29 mouse cellular contexts compared by ENCODE assay signal in genomic region chr4:63687429-63687828, GRCm38 (mm10). TPM values are rescaled to one million over a fixed set of nuclear protein-coding genes. Genes with fewer than 3 reads are reported as not detected.
A peak's percentile ranks its signal among the peaks of the same experiment; 100 is the strongest.
DNase-seq lines count a peak whose midpoint lies in the region; ATAC-seq and TF ChIP-seq lines count a peak whose summit lies in the region.
"Had no signal": no experiment of that assay in that cellular context is flagged by ENCODE, and none has a peak within 500 bp of the region (broad histone marks: within the 10 kb centered on the region; RNA-seq: fewer than 3 reads in every experiment).

No protein-coding gene starts in this region.

- peaks cover 17% of the 10 kb centered on the region for H3K4me1 ChIP-seq in kidney, embryonic 15.5 days
- no peaks in the 10 kb centered on the region for H3K4me1 ChIP-seq in midbrain, embryonic 11.5 days (ENCODE audit: control insufficient read depth, insufficient read depth, low read length)
- no peaks in the 10 kb centered on the region for H3K4me1 ChIP-seq in midbrain, embryonic 15.5 days
- H3K4me1 ChIP-seq: forebrain, embryonic 10.5 days; heart, embryonic 13.5 days; liver, embryonic 13.5 days; midbrain, embryonic 10.5 days; neural tube, embryonic 15.5 days had no signal

- peak; percentile 70; the same call in 1 of the 2 replicates for ATAC-seq in kidney, embryonic 15.5 days (replicated peaks; ENCODE audit: low FRiP score)
- no peak for ATAC-seq in midbrain, embryonic 11.5 days (ENCODE audit: low FRiP score)
- ATAC-seq in midbrain, embryonic 15.5 days (replicated peaks), result no peak
- ATAC-seq: forebrain, embryonic 16.5 days had no signal

- H3K36me3 ChIP-seq in kidney, embryonic 15.5 days, result no peaks in the 10 kb centered on the region
- H3K36me3 ChIP-seq in midbrain, embryonic 11.5 days (ENCODE audit: control insufficient read depth, insufficient read depth, low read length), result no peaks in the 10 kb centered on the region
- no peaks in the 10 kb centered on the region for H3K36me3 ChIP-seq in midbrain, embryonic 15.5 days (replicated peaks)
- H3K36me3 ChIP-seq: forebrain, embryonic 10.5 days; heart, embryonic 13.5 days; liver, embryonic 13.5 days; midbrain, embryonic 10.5 days; neural tube, embryonic 15.5 days had no signal

- no peak overlapping the region for H3K9ac ChIP-seq in kidney, embryonic 15.5 days
- H3K9ac ChIP-seq in midbrain, embryonic 11.5 days (ENCODE audit: low read length), result no peak overlapping the region
- no peak overlapping the region for H3K9ac ChIP-seq in midbrain, embryonic 15.5 days
- H3K9ac ChIP-seq: heart, embryonic 13.5 days; liver, embryonic 13.5 days; neural tube, embryonic 15.5 days had no signal

- no peaks in the 10 kb centered on the region for H3K9me3 ChIP-seq in kidney, embryonic 15.5 days (replicated peaks)
- no peaks in the 10 kb centered on the region for H3K9me3 ChIP-seq in midbrain, embryonic 11.5 days (ENCODE audit: control insufficient read depth, low read length)
- H3K9me3 ChIP-seq in midbrain, embryonic 15.5 days, result no peaks in the 10 kb centered on the region
- H3K9me3 ChIP-seq: forebrain, embryonic 10.5 days; heart, embryonic 13.5 days; liver, embryonic 13.5 days; midbrain, embryonic 10.5 days; neural tube, embryonic 15.5 days had no signal

- DNase-seq in kidney, adult 9 months, result no peak
- peak; percentile 51 for DNase-seq in midbrain, embryonic 11.5 days (ENCODE audit: low spot score, missing footprints)
- peak; percentile 37 for DNase-seq in lung, postnatal 10 days
- DNase-seq in left cerebral cortex, adult 2 months (ENCODE audit: extremely low spot score in 1 of 2, low spot score in 2 of 2), result no peak
- DNase-seq in spleen, postnatal 14 days (ENCODE audit: low spot score in 2 of 2), result no peak
- DNase-seq: adrenal gland, adult 2 months; cerebellum, adult 11 months; cerebellum, adult 9-11 months; gastrocnemius, postnatal 14 days; heart, adult 18-20 months; heart, postnatal 14 days; liver, embryonic 13.5 days; right cerebral cortex, adult 18-20 months; right cerebral cortex, postnatal 4 days; thymus, postnatal 14 days had no signal

- intact Hi-C loops in left cerebral cortex, adult 2 months (cut with DNase I), result loop anchor here (2.0 to 5.0 kb wide), 4 partner anchors 155 to 805 kb away; no protein-coding TSS in a partner anchor

- no peaks in the 10 kb centered on the region for H3K27me3 ChIP-seq in kidney, embryonic 15.5 days
- no peaks in the 10 kb centered on the region for H3K27me3 ChIP-seq in midbrain, embryonic 11.5 days (ENCODE audit: control insufficient read depth, insufficient read depth, low read length)
- H3K27me3 ChIP-seq in midbrain, embryonic 15.5 days (replicated peaks), result no peaks in the 10 kb centered on the region
- H3K27me3 ChIP-seq: liver, embryonic 13.5 days; neural tube, embryonic 15.5 days had no signal

- 32% methylated on average over 8 of the region's 8 CpGs for WGBS in kidney, embryonic 15.5 days
- 74% methylated on average over 8 of the region's 8 CpGs for WGBS in midbrain, embryonic 11.5 days
- WGBS in midbrain, embryonic 15.5 days, result 75% methylated on average over 8 of the region's 8 CpGs

- TF ChIP-seq CTCF in left cerebral cortex, adult 2 months (IDR thresholded peaks at IDR 0.05), result no peak

- H3K27ac ChIP-seq in kidney, embryonic 15.5 days, result peak overlapping the region; percentile 56
- H3K27ac ChIP-seq in midbrain, embryonic 11.5 days (ENCODE audit: low read depth, low read length), result no peak overlapping the region
- H3K27ac ChIP-seq in midbrain, embryonic 15.5 days, result no peak overlapping the region
- H3K27ac ChIP-seq in left cerebral cortex, adult 2 months, result no peak overlapping the region
- H3K27ac ChIP-seq: forebrain, embryonic 10.5 days; heart, embryonic 13.5 days; liver, embryonic 13.5 days; midbrain, embryonic 10.5 days; neural tube, embryonic 15.5 days had no signal

- no peak overlapping the region for H3K4me3 ChIP-seq in kidney, embryonic 15.5 days (replicated peaks)
- H3K4me3 ChIP-seq in midbrain, embryonic 11.5 days (ENCODE audit: low read depth, low read length), result no peak overlapping the region
- H3K4me3 ChIP-seq in midbrain, embryonic 15.5 days, result no peak overlapping the region
- no peak overlapping the region for H3K4me3 ChIP-seq in left cerebral cortex, adult 2 months
- H3K4me3 ChIP-seq: forebrain, embryonic 10.5 days; heart, embryonic 13.5 days; liver, embryonic 13.5 days; midbrain, embryonic 10.5 days; neural tube, embryonic 15.5 days had no signal

- H3K4me2 ChIP-seq in kidney, embryonic 15.5 days, result no peak overlapping the region
- no peak overlapping the region for H3K4me2 ChIP-seq in midbrain, embryonic 11.5 days
- H3K4me2 ChIP-seq in midbrain, embryonic 15.5 days, result no peak overlapping the region
- H3K4me2 ChIP-seq: heart, embryonic 13.5 days; liver, embryonic 13.5 days; neural tube, embryonic 15.5 days had no signal

RNA-seq across cellular contexts. Expression of gene Gm11214, which starts 24.2 kb away (rescaled TPM):
- not detected in 2 replicates for polyA plus RNA-seq in kidney, embryonic 15.5 days (2015; fragmentation: Nextera tagmentation; extraction: Ambion mirVana)
- polyA plus RNA-seq in midbrain, embryonic 11.5 days (2014; fragmentation: Nextera tagmentation; extraction: Ambion mirVana), result not detected in 2 replicates
- not detected in 2 replicates for polyA plus RNA-seq in midbrain, embryonic 15.5 days (2015; fragmentation: Nextera tagmentation; extraction: Ambion mirVana)
- not detected for total RNA-seq in left cerebral cortex, adult 2 months (2021)
- total RNA-seq: adrenal gland, adult 2 months; adrenal gland, postnatal 4 days; common myeloid progenitor, adult 5-6 weeks; ES-E14; gastrocnemius, postnatal 14 days; heart, adult 18-20 months; heart, postnatal 14 days; left cerebral cortex, postnatal 36 days had no signal
- polyA plus RNA-seq: adrenal gland, adult 2 months; embryonic facial prominence, embryonic 11.5 days; forebrain, embryonic 10.5 days; forebrain, embryonic 16.5 days; heart, embryonic 13.5 days; hindbrain, embryonic 11.5 days; limb, embryonic 14.5 days; liver, embryonic 13.5 days; midbrain, embryonic 10.5 days; neural tube, embryonic 15.5 days had no signal

RNA-seq across cellular contexts. Expression of gene Tnfsf15, which starts 57.5 kb away (rescaled TPM):
- 0.80 and 0.92 TPM in 2 replicates for polyA plus RNA-seq in kidney, embryonic 15.5 days (2015; fragmentation: Nextera tagmentation; extraction: Ambion mirVana)
- polyA plus RNA-seq in midbrain, embryonic 11.5 days (2014; fragmentation: Nextera tagmentation; extraction: Ambion mirVana), result 0.07 TPM in 1 of 2 replicates, not detected in the other
- 0.05 TPM in 1 of 2 replicates, not detected in the other for polyA plus RNA-seq in midbrain, embryonic 15.5 days (2015; fragmentation: Nextera tagmentation; extraction: Ambion mirVana)
- under 1 TPM; 0.23 to 0.29 TPM for total RNA-seq in left cerebral cortex, adult 2 months (2021)
- total RNA-seq: common myeloid progenitor, adult 5-6 weeks; heart, adult 18-20 months; heart, postnatal 14 days had no signal
- polyA plus RNA-seq: adrenal gland, adult 2 months; forebrain, embryonic 10.5 days; forebrain, embryonic 16.5 days; midbrain, embryonic 10.5 days; neural tube, embryonic 15.5 days had no signal

Comparison
In these comparisons a context has a peak if more than half of its experiments do, and no peak if none do; other contexts are left out.
1. DNase-seq: peak in midbrain, embryonic 11.5 days (single experiment) and lung, postnatal 10 days (single experiment); none in kidney, adult 9 months (single experiment), left cerebral cortex, adult 2 months (0 of 2) and spleen, postnatal 14 days (0 of 2).